Mouse (Mus musculus): ENCODE results near the gene Gm7029.

DNA sequence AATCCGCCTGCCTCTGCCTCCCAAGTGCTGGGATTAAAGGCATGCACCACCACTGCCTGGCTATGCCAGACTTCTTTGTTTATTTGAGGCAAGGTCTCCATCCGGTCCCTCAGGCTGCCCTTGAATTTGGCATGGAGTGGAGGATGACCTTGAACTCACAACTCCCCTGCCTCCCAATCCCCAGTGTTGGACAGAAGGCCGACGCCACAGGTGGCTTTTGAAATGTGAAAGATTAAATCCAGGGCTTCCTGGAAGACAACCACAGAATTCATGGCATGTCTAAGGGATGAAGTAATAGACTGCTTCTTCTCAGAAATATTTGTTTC, 27.3 kb downstream of the Gm7029 start:
- TF ChIP-seq CTCF (IDR thresholded peaks at IDR 0.05; ENCODE audit: low read depth, low read length) (no peak), POLR2A (IDR thresholded peaks at IDR 0.05; ENCODE audit: extremely low read depth, insufficient read depth, low read length) (no peak)

Measured in liver, adult 2 months (tissue).